Mouse (Mus musculus) midbrain, embryonic 15.5 days (tissue): ENCODE results near the gene Tmem210. TPM values are rescaled to one million over a fixed set of nuclear protein-coding genes. Genes with fewer than 3 reads are reported as not detected.
A peak's percentile ranks its signal among the peaks of the same experiment; 100 is the strongest.
"Not testable (repeated sequence)": the region's sequence is repeated elsewhere in the genome, so short reads cannot be mapped to it uniquely, and the experiment has no call there.

Experiments
- ATAC-seq: fragments of 200-750 bp; cut with Nextera tagmentation; replicated peaks from 2 replicates; pipeline ENCODE4 v1.8.0; 2017; ENCODE audit warnings: moderate TSS enrichment
- H3K27ac ChIP-seq: fragments of 300-500 bp; sonication (generic); 2 replicates; pipeline ENCODE4 v1.5.1; 2015; ENCODE audit warnings: mild to moderate bottlenecking, inconsistent platforms
- H3K27me3 ChIP-seq: fragments of 300-500 bp; sonication (generic); replicated peaks from 2 replicates; pipeline ENCODE4 v1.6.1; 2015; ENCODE audit warnings: inconsistent platforms
- H3K36me3 ChIP-seq: fragments of 300-500 bp; sonication (generic); replicated peaks from 2 replicates; pipeline ENCODE4 v1.6.1; 2015; ENCODE audit warnings: inconsistent platforms
- H3K4me1 ChIP-seq: fragments of 300-500 bp; sonication (generic); 2 replicates; pipeline ENCODE4 v1.6.1; 2015; ENCODE audit warnings: inconsistent platforms
- H3K4me2 ChIP-seq: fragments of 300-500 bp; sonication (generic); 2 replicates; pipeline ENCODE4 v1.6.1; 2015; ENCODE audit warnings: inconsistent platforms, mild to moderate bottlenecking, moderate library complexity
- H3K4me3 ChIP-seq: fragments of 300-500 bp; sonication (generic); 2 replicates; pipeline ENCODE4 v1.5.1; 2015; ENCODE audit warnings: mild to moderate bottlenecking, inconsistent platforms
- H3K9ac ChIP-seq: fragments of 300-500 bp; sonication (generic); 2 replicates; pipeline ENCODE4 v1.6.1; 2015; ENCODE audit warnings: mild to moderate bottlenecking, inconsistent platforms
- H3K9me3 ChIP-seq: fragments of 300-500 bp; sonication (generic); 2 replicates; pipeline ENCODE4 v1.6.1; 2016; ENCODE audit warnings: inconsistent platforms
- WGBS: fragments of 180-500 bp; shearing (Covaris S2); methylation state at CpG from one replicate; pipeline ENCODE4 v1.1.7; 2015; ENCODE audit warnings: mixed read lengths; 5-methylcytosine and 5-hydroxymethylcytosine counted together
- polyA plus RNA-seq: library from polyadenylated mRNA; unstranded; fragments of >200 nt; fragmentation: Nextera tagmentation; extraction: Ambion mirVana; gene quantifications from 2 replicates; pipeline ENCODE4 v1.2.1, GENCODE M21; 2015

Tmem210 gene
- polyA plus RNA-seq, 1 experiment from 2014 or later, result not detected

GRCm38 (mm10) chr2:25256443-25257109 lies 31.4 kb upstream of the Tmem210 start:
- H3K27ac ChIP-seq, H3K36me3 ChIP-seq, H3K9me3 ChIP-seq, H3K27me3 ChIP-seq, ATAC-seq: not testable (repeated sequence)
- Histone ChIP-seq H3K4me2 (peak overlapping the region; percentile 99), H3K4me1 (peaks cover 25% of the 10 kb centered on the region), H3K4me3 (peak overlapping the region; percentile 87), H3K9ac (peak overlapping the region; percentile 74; the same call in 1 of the 2 replicates)
- 57% methylated on average over 12 of the region's 12 CpGs for WGBS

DNA sequence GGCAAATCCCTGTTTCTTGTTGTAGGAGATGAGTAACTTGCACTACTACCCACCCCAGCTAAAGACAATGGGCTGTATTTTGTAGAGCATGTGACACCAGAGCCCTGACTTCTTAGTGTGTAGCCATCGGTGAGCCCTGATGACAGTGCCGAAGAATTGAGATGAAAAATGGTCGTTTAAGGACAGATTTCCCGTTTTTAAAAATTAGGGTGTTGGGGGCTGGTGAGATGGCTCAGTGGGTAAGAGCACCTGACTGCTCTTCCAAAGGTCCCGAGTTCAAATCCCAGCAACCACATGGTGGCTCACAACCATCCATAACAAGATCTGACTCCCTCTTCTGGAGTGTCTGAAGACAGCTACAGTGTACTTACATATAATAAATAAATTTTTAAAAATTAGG lies 30.7 kb upstream of the Tmem210 start:
- H3K4me2 ChIP-seq, H3K9ac ChIP-seq, H3K36me3 ChIP-seq, H3K27me3 ChIP-seq, H3K4me3 ChIP-seq, H3K9me3 ChIP-seq, ATAC-seq, H3K27ac ChIP-seq: not testable (repeated sequence)
- WGBS, result 89% methylated on average over 5 of the region's 5 CpGs
- H3K4me1 ChIP-seq, result peaks cover 31% of the 10 kb centered on the region

DNA sequence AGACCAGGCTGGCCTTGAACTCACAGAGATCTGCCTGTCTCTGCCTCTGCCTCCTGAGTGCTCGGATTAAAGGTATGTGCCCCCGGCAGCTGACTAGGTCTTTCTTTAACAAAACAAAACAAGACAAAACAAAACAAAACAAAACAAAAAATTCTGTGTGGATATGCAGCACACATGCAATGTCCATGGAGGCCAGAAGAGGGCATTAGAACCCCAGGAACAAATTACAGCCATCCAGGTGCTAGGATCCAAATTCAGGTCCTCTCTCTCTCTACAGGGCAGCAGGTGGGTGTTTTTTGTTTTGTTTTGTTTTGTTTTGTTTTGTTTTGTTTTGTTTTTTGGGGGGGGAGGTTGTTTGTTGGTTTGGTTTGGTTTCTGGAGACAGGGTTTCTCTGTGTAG lies 29.1 kb upstream of the Tmem210 start:
- no peak for ATAC-seq
- Histone ChIP-seq H3K9me3 (no peaks in the 10 kb centered on the region), H3K4me3 (no peak overlapping the region), H3K27ac (no peak overlapping the region), H3K9ac (no peak overlapping the region), H3K27me3 (peaks cover 2% of the 10 kb centered on the region; the same call in 1 of the 2 replicates), H3K36me3 (no peaks in the 10 kb centered on the region), H3K4me2 (no peak overlapping the region), H3K4me1 (peaks cover 40% of the 10 kb centered on the region)
- WGBS, result 46% methylated on average over 2 of the region's 2 CpGs

DNA sequence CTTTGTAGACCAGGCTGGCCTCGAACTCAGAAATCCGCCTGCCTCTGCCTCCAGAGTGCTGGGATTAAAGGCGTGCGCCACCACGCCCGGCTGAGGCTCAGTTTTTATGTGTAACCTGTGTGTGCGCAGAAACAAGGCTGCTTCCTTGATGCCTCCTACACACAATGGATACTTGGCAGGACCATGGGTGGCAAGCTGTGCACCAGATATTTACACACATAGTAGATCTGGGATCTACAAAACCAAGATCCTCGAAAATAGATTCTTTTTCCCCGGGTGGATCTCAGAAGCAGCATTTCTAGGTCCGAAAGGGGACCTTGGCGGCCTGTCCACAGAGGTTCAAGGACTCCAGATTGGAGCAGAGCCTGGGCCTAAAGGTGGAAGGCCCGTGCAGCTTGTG lies 26.1 kb upstream of the Tmem210 start:
- Histone ChIP-seq H3K36me3 (no peaks in the 10 kb centered on the region), H3K9ac (peak overlapping the region; percentile 47; the same call in 1 of the 2 replicates), H3K27ac (peak overlapping the region; percentile 80), H3K9me3 (no peaks in the 10 kb centered on the region), H3K27me3 (peaks cover 8% of the 10 kb centered on the region; the same call in 1 of the 2 replicates), H3K4me1 (peaks cover 50% of the 10 kb centered on the region), H3K4me3 (peak overlapping the region; percentile 81), H3K4me2 (peak overlapping the region; percentile 99)
- peak; percentile 2; the same call in 1 of the 2 replicates for ATAC-seq
- WGBS, result 44% methylated on average over 12 of the region's 12 CpGs

DNA sequence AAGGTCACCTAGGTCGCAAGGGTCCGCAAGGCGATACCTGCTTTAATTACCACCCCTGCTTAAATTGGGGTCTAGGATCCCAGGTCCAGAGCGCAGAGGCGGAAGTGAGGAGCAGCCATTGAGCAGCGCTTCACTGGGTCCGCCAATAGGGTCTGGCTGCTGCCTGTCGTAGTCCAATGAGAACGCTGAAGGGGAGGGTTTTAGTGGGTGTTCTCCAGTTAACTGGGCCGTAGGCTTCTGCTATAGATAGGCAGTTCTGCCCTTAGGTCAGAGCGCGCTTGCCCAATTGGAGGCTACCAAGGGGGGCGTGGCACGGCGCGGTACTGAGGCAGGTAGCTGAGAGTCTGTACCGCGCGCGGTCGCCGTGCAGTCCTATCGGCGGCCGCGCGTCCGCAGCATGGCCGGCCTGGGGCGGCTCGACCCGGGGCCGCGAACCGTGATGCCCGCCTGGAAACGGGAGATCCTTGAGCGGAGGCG lies 25.6 kb upstream of the Tmem210 start, which contains the start of gene Tprn:
Gene Tprn, plus strand, starts transcription at position 328 of the 477 bp plus-strand sequence.
- under 1% methylated on average over 39 of the region's 39 CpGs for WGBS
- H3K9ac ChIP-seq, result peak within 1 kb of the TSS; percentile 71
- peak within 1 kb of the TSS; percentile 81 for H3K4me3 ChIP-seq
- peak; percentile 99 for ATAC-seq
- no peaks in the 10 kb centered on the region for H3K9me3 ChIP-seq
- peak within 1 kb of the TSS; percentile 80 for H3K27ac ChIP-seq
- H3K4me2 ChIP-seq, result peak within 1 kb of the TSS; percentile 99
- peaks cover 8% of the 10 kb centered on the region; the same call in 1 of the 2 replicates for H3K27me3 ChIP-seq
- no peaks in the 10 kb centered on the region for H3K36me3 ChIP-seq
- peaks cover 51% of the 10 kb centered on the region for H3K4me1 ChIP-seq

GRCm38 (mm10) chr2:25262795-25263622 lies 24.9 kb upstream of the Tmem210 start:
- peak; percentile 13 for ATAC-seq
- Histone ChIP-seq H3K36me3 (no peaks in the 10 kb centered on the region), H3K27ac (peak overlapping the region; percentile 80), H3K9ac (peak overlapping the region; percentile 71), H3K4me3 (peak overlapping the region; percentile 81), H3K4me2 (peak overlapping the region; percentile 99), H3K9me3 (no peaks in the 10 kb centered on the region), H3K27me3 (peaks cover 8% of the 10 kb centered on the region; the same call in 1 of the 2 replicates), H3K4me1 (peaks cover 56% of the 10 kb centered on the region)
- under 1% methylated on average over 81 of the region's 82 CpGs for WGBS

GRCm38 (mm10) chr2:25263623-25264285 lies 24.2 kb upstream of the Tmem210 start:
- Histone ChIP-seq H3K4me1 (peaks cover 57% of the 10 kb centered on the region), H3K27me3 (peaks cover 8% of the 10 kb centered on the region; the same call in 1 of the 2 replicates), H3K4me2 (peak overlapping the region; percentile 99), H3K4me3 (peak overlapping the region; percentile 81), H3K9me3 (no peaks in the 10 kb centered on the region), H3K36me3 (no peaks in the 10 kb centered on the region), H3K27ac (no peak overlapping the region), H3K9ac (peak overlapping the region; percentile 71)
- ATAC-seq, result no peak
- WGBS, result 22% methylated on average over 12 of the region's 12 CpGs

- Histone ChIP-seq H3K4me1 (peaks cover 57% of the 10 kb centered on the region), H3K4me3 (peak overlapping the region; percentile 81)
- no peak for ATAC-seq
Observed at GRCm38 (mm10) chr2:25264286-25264660, 23.7 kb upstream of the Tmem210 start.

DNA sequence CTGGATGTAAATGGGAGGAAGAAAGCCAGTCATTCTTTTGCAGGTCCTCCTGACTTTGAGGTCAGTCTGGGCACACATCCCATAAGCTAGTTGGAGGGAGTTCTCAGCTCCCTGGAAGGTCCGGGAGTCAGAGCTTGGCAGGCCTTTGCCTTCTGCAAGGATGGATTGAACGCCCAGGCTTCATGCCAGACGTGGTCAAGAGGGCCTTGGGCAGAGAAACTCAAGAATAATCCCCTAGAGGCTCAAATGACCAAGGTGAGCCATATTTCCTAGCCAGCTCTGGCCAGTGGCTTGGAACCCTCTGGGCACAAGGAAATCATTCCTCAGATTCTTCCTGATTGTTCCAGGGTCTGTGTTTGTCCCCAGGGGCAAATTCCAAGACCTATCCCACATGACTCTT lies 23.1 kb upstream of the Tmem210 start:
- Histone ChIP-seq H3K4me1 (peaks cover 57% of the 10 kb centered on the region), H3K4me3 (0 out of 2 replicates have a peak overlapping the region, but pooled peaks have one; percentile 5)

More at GRCm38 (mm10) chr2:25264286-25264660, 23.7 kb upstream of the Tmem210 start:
- Histone ChIP-seq H3K9me3 (no peaks in the 10 kb centered on the region), H3K9ac (peak overlapping the region; percentile 36; the same call in 1 of the 2 replicates), H3K4me2 (peak overlapping the region; percentile 99), H3K27ac (no peak overlapping the region), H3K36me3 (no peaks in the 10 kb centered on the region; the same call in 1 of the 2 replicates), H3K27me3 (peaks cover 8% of the 10 kb centered on the region; the same call in 1 of the 2 replicates)
- WGBS, result 79% methylated on average over 5 of the region's 5 CpGs

DNA sequence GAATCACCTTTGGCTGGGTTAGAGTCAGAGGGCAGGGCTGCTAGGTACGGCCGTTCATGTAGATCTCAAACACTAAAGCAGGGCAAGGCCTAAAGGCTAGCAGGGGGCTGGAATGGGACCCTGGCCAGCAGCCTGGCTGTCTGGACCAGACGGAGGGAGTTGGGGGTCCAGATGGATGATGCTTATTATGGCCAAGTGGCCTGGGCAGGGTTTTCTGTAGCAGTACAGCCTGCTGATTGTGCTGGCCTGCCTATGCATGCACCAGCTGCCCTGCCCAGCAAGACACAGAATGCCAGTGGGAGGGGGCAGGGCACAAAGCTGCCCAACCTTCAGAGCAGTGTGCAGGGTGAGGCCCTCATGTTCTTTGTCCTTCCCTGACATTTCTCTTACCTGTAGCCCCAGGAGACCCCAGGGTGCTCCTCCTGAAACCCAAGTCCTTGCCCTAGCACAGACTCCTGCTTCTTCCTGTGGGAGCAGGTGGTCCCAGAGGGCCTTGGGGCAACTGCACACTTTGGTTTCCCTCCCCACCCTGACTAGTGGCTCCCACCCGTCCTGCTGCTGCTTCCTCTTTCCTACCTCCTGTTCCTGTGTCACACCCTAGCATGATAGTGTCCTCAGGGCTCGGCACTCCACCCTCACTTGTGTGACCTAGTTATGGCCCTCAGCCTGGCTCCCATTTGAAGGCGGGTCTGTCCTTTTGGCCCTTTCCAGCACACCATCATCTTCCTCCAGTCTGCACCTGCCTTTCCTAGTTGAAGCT lies 21.9 kb upstream of the Tmem210 start:
- peaks cover 8% of the 10 kb centered on the region; the same call in 1 of the 2 replicates for H3K27me3 ChIP-seq
- peak overlapping the region; percentile 99 for H3K4me2 ChIP-seq
- peaks cover 13% of the 10 kb centered on the region for H3K36me3 ChIP-seq
- no peak overlapping the region for H3K27ac ChIP-seq
- H3K4me1 ChIP-seq, result peaks cover 63% of the 10 kb centered on the region
- no peak for ATAC-seq
- H3K9me3 ChIP-seq, result no peaks in the 10 kb centered on the region
- 64% methylated on average over 6 of the region's 6 CpGs for WGBS
- H3K9ac ChIP-seq, result peak overlapping the region; percentile 7
- no peak overlapping the region for H3K4me3 ChIP-seq

More for the DNA sequence above, 23.1 kb upstream of the Tmem210 start:
- no peak for ATAC-seq
- Histone ChIP-seq H3K9me3 (no peaks in the 10 kb centered on the region), H3K9ac (peak overlapping the region; percentile 36), H3K27ac (no peak overlapping the region), H3K36me3 (peaks cover 5% of the 10 kb centered on the region), H3K27me3 (peaks cover 8% of the 10 kb centered on the region; the same call in 1 of the 2 replicates), H3K4me2 (peak overlapping the region; percentile 99)
- WGBS, result 78% methylated on average over 3 of the region's 3 CpGs

DNA sequence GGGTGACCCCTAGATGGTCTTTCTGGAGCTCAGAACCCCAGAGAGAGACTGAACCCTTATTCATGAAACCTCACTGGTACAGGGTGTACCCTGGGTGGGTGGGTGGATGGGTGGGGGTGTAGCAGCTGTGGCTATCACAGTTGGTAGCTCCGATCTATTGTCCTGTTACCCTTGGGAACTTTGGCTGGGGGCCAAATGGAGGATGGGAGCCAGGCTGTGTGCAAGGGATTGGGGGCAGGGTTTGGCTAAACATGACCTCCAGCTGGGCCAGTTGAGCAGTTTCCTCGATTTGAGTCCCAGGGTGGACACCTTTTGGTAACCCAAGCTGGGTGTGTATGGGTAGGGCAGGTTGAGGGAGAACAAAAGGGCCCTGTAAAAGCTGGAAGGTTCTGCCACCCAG lies 21.2 kb upstream of the Tmem210 start:
- 48% methylated on average over 2 of the region's 2 CpGs for WGBS
- Histone ChIP-seq H3K27ac (no peak overlapping the region), H3K4me3 (no peak overlapping the region)

More for the DNA sequence above, 21.2 kb upstream of the Tmem210 start:
- H3K36me3 ChIP-seq, result peaks cover 13% of the 10 kb centered on the region
- H3K9ac ChIP-seq, result peak overlapping the region; percentile 7
- H3K27me3 ChIP-seq, result peaks cover 8% of the 10 kb centered on the region; the same call in 1 of the 2 replicates
- H3K4me2 ChIP-seq, result peak overlapping the region; percentile 99
- no peak for ATAC-seq
- H3K9me3 ChIP-seq, result no peaks in the 10 kb centered on the region
- H3K4me1 ChIP-seq, result peaks cover 68% of the 10 kb centered on the region
